Mouse (Mus musculus) bone marrow macrophage, adult 2 months (primary cell): ENCODE results near the gene Eri2. TPM values are rescaled to one million over a fixed set of nuclear protein-coding genes. Genes with fewer than 3 reads are reported as not detected.

Source experiments
- H3K27ac ChIP-seq: 2 replicates; pipeline ENCODE4 v1.5.1; 2012; ENCODE audit warnings: low read depth, low read length; ENCODE audit not compliant: insufficient read depth
- H3K4me1 ChIP-seq: 2 replicates; pipeline ENCODE4 v1.6.1; 2012; ENCODE audit warnings: low read length; ENCODE audit not compliant: control insufficient read depth, insufficient read depth
- H3K4me3 ChIP-seq: 2 replicates; pipeline ENCODE4 v1.5.1; 2012; ENCODE audit warnings: mild to moderate bottlenecking, low read length, moderate library complexity; ENCODE audit not compliant: insufficient read depth
- CTCF ChIP-seq: IDR thresholded peaks from 2 replicates; pipeline ENCODE4 v1.5.1; 2012; ENCODE audit warnings: low read depth, mild to moderate bottlenecking, low read length, moderate library complexity
- POLR2A ChIP-seq: IDR thresholded peaks from 2 replicates; pipeline ENCODE4 v1.6.1; 2012; ENCODE audit warnings: mild to moderate bottlenecking, low read depth, low read length, borderline replicate concordance
- polyA plus RNA-seq: library from polyadenylated mRNA; stranded (reverse); fragments of >200 nt; gene quantifications from 2 replicates; pipeline ENCODE4 v1.2.4, GENCODE M21; 2012; ENCODE audit not compliant: missing spikeins, insufficient read depth, insufficient read length

Eri2 gene
- polyA plus RNA-seq = 8.9 and 9.6 TPM in 2 replicates

DNA sequence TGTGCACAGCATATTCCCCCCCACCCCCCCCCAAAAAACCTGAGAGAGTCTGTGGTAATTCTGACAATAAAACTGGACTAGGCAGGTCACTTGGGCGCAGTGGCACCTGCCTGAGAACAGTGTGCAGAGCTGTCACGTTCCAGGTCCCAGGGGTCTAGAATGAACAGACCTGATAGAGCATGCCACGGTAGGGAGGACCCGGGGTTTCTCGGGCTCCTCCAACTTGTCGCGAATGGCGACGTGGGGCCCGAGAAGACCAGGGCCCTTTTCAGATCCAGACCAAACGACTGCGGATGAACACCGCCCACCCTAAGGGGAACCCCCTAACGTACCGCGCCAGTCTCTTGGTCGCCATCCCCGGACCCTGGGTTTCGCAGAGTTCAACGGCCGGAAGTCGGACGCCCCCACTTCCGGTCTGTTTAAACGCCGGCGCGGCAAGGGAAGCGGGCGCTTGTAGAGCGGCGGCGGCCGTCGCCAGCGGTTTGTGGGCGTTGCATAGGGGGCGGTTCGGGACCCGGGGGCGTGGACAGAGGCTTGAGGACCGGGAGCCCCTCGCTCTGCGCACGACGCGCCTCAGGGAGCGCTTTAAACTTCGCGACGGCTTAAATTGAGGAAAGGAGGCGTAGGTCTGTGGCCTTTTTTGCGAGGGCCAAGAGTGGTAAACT is at the start of gene Eri2, which contains the start of gene Rexo5:
Gene Eri2 (minus strand): TSS at position 473 of the 665 bp plus-strand sequence.
Gene Rexo5 (plus strand): TSS at position 421 of the 665 bp plus-strand sequence.
- Histone ChIP-seq H3K4me1 (no peaks in the 10 kb centered on the region; the same call in 1 of the 2 replicates), H3K4me3 (peak within 1 kb of the TSS; percentile 75), H3K27ac (peak within 1 kb of the TSS; percentile 5; the same call in 1 of the 2 replicates)
- TF ChIP-seq CTCF = no peak
- no peak for TF ChIP-seq POLR2A

DNA sequence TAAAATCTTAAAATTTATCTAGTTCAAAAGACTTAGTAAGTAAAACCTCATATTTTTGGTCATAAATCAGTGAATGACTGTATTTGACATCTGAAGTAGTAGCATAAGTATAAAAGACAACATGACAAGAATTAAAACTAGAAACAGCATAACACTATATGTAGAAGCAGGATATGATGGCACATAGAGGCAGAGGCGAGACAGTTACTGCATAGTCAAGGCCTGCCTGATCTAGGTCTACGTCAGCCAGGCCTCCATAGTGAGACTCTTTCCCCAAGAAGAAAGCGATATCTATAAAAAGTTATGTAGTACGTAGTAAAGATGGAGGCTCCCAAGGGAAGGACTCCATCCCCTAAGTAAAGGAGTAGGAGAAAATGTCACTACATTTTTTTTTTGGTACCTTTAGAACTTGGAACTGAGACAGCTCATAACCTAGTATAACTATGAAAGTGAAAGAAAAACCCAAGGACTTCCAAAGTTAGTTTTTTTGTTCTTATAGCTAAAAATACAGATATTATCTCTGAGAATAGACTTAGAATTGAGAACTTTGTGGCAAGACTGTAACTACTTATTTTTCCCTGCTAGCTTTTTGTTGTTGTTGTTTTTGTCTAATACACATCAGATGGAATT is 48.1 kb upstream of the Eri2 start:
- Histone ChIP-seq H3K4me1 (no peaks in the 10 kb centered on the region), H3K27ac (no peak overlapping the region), H3K4me3 (no peak overlapping the region)
- no peak for TF ChIP-seq CTCF
- TF ChIP-seq POLR2A = no peak

DNA sequence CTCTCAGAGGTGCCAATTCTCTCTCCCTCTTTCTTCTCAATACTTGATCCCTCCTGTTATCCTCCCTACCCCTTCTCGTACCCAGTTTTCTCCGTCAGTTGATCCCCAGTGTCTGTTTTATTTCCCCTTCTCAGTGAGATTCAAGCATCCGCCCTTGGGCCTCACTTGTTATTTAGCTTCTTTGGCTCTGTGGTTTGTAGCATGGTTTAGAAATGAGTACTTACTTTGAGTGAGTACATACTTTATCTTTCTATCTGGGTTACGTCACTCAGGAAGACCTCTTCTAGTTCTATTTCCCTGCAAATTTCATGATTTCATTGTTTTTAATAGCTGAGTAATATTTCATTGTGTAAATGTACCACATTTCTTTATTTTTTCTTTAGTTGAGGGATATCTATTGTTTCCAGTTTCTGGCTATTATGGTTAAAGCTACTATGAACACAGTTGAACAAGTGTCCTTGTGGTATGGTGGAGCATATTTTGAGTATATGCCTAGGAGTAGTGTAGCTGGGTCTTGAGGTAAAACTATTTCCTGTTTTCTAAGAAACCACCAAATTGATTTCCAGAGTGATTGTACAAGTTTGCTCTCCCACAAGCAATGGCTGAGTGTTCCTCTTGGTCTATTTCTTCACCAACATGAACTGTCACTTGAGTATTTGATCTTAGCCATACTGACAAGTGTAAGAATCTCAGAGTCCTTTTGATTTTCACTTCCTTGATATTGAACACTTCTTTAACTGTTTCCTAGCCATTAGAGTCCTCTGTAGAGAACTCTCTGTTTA is 42.3 kb upstream of the Eri2 start:
- H3K27ac ChIP-seq = no peak overlapping the region
- no peaks in the 10 kb centered on the region for H3K4me1 ChIP-seq
- no peak for TF ChIP-seq POLR2A
- TF ChIP-seq CTCF = no peak
- H3K4me3 ChIP-seq = no peak overlapping the region

DNA sequence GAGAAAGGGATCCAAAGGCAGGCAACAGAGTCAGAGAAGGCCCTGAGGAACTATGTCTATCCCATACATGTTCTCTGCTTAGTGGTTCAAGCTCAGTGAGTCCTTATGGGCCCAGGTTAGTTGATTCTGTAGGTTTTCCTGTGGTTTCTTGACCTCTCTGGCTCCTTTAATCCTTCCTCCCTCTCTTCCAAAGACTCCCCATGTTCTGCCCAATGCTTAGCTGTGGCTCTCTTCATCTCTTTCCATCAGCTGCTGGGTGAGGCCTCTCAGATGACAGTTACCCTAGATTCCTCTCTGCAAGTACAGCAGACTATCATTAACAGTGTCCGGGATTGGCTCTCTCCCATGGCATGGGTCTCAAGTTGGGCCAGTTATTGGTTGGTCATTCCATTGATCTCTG is 41.5 kb upstream of the Eri2 start:
- no peak overlapping the region for H3K4me3 ChIP-seq
- H3K27ac ChIP-seq = no peak overlapping the region

DNA sequence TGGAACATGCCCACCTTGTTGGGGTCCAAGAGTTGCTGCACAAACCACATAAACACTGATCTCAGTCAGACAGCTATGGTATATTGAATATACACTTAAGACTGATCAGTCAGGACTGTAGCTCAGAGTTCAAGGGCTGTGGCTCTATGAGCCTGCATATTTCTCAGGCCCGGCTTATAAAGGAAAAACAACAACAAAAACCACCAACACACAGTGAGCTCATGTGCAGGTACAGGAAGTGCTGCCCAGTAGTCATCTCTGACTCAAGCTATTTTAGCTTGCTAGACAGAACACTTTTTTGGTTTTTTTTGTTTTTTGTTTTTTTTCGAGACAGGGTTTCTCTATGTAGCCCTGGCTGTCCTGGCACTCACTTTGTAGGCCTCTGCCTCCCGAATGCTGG is 14.9 kb upstream of the Eri2 start:
- no peak for TF ChIP-seq POLR2A
- H3K27ac ChIP-seq = no peak overlapping the region
- no peak overlapping the region for H3K4me3 ChIP-seq
- no peaks in the 10 kb centered on the region for H3K4me1 ChIP-seq

More for the DNA sequence above, 41.5 kb upstream of the Eri2 start:
- H3K4me1 ChIP-seq = no peaks in the 10 kb centered on the region
- no peak for TF ChIP-seq CTCF

DNA sequence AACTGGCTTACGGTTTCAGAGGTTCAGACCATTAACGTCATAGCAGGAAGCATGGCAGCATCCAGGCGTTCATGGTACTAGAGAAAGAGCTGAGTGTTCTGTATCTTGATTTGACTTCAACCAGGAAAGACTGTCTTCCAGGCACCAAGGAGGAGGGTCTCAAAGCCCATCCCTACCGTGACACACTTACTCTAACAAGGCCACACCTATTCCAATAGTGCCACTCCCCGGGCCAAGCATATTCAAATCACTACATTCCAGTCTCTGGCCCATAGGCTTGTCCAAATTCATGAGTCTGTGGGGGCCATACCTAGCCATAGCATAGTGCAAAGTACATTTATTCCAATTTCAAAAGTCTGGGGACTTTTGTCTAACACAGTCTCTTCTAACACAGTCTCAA is 13.5 kb upstream of the Eri2 start:
- TF ChIP-seq CTCF (no peak), POLR2A (no peak)
- Histone ChIP-seq H3K4me3 (no peak overlapping the region), H3K27ac (no peak overlapping the region), H3K4me1 (no peaks in the 10 kb centered on the region)

DNA sequence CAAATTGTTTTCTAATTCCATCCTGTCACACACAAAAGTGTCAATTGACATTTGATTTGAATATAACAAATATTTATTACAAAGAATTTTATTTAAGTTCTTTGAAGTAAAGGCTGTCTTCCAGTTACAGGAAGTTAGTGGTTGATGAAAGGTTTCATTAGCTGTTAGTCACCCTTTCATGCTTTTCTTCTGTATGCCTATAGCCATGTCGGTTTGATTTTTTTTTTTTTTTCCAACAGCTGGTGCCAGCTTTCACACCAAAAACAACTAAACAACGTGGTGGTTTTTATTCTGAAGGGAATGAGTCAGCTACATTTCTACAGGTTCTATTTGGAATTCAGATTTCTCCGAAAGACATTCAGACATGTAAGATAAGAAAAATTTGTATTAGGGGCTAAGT is 7.1 kb upstream of the Eri2 start:
- Histone ChIP-seq H3K27ac (no peak overlapping the region), H3K4me3 (no peak overlapping the region), H3K4me1 (no peaks in the 10 kb centered on the region)
- TF ChIP-seq POLR2A (no peak), CTCF (no peak)

DNA sequence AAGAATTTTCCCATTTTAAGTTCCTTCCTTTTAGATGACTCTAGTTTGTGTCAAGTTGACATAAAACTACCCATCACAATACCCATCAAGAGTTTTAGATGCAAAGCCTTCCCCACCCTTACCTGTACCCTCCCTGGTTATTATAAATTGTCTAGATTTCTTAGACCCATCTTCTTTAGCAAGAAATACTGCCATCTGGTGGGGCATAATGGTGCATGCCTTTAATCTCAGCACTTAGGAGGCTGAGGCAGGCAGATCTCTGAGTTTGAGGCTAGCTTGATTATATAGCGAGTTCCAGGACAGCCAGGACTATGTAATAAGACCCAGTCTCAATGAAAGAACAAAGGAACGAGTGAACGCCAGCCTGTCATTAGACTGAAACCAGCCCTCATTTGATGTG is 6.6 kb upstream of the Eri2 start:
- no peaks in the 10 kb centered on the region for H3K4me1 ChIP-seq
- H3K4me3 ChIP-seq = no peak overlapping the region
- no peak overlapping the region for H3K27ac ChIP-seq
- TF ChIP-seq CTCF (no peak), POLR2A (no peak)

DNA sequence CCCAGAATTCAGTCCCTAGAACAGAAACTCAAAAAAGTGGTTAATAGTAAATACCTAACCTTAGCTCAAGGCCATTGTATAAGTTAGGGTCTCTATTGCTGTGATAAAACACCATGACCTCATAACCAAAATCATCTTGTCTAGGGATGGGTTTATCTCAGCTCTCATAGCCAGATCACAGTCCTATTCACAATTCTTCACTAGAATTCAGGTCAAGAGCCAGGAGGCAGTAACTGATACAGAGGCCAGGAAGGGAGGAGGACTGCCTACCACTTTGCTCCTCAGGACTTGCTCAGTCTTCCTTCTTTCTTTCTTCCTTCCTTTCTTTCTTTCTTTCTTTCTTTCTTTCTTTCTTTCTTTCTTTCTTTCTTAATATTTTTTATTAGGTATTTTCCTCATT is 1.5 kb upstream of the Eri2 start:
- no peak overlapping the region for H3K4me3 ChIP-seq
- no peaks in the 10 kb centered on the region; the same call in 1 of the 2 replicates for H3K4me1 ChIP-seq
- H3K27ac ChIP-seq = no peak overlapping the region
- TF ChIP-seq CTCF = no peak
- TF ChIP-seq POLR2A = no peak

DNA sequence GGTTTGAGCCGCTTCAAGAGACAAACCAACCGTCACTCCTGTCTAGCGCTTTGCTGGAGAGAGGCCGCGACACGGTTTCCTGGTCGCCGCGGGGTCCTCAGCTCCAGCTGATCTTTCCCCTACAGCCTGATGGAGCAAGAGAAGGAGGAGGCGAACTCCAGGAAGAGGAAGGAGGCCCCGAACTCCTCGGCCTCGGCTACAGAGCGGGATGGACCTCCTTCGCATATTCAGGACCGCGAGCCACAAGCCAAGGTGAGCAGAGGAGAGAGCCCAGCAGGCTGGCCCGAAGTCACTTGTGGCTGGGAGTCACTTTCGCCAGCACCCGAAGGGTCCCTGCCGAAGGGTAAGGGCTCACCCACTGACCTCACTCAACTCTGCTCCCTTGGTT is 387 bp upstream of the Eri2 start:
- Histone ChIP-seq H3K27ac (peak overlapping the region; percentile 5; the same call in 1 of the 2 replicates), H3K4me3 (peak overlapping the region; percentile 75), H3K4me1 (no peaks in the 10 kb centered on the region; the same call in 1 of the 2 replicates)
- no peak for TF ChIP-seq CTCF
- TF ChIP-seq POLR2A = no peak
